In the genomic region with DNA sequence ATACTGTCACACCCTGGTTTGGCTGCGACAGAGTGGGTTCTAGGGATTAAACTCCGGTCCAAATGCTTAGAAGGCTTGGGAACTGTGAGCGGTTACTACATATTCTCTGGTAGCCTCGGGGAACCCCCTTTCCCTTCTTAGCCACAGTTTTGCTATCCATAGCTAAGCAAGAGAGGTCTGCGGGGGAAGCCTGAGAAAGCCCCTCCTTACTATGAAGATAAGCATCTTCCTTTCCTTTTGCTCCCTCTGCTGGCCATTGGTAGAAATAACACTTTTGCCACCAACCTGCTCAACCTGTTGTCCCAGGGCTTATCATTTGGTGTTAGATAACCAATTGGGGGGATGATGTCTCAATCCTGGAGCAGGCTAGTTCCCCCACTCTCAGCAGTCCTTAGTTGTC, we compare ENCODE assay signal across 9 mouse cellular contexts.
DNase-seq lines count a peak whose midpoint lies in the region; ATAC-seq and TF ChIP-seq lines count a peak whose summit lies in the region.
"Had no signal": no experiment of that assay in that cellular context is flagged by ENCODE, and none has a peak within 500 bp of the region (broad histone marks: within the 10 kb centered on the region; RNA-seq: fewer than 3 reads in every experiment).

No protein-coding gene starts in this region.

- TF ChIP-seq CTCF in thymus, adult 2 months (IDR thresholded peaks at IDR 0.05; ENCODE audit: borderline replicate concordance, control insufficient read depth, extremely low read depth, insufficient read depth, low read length, poor library complexity) = no peak

- WGBS in thymus, adult 2 months = 58% methylated on average over 5 of the region's 5 CpGs

- peak; percentile 83 for DNase-seq in heart, adult 11 months
- DNase-seq in heart, adult 9 months (ENCODE audit: low spot score in 2 of 2) = no peak
- peak; percentile 52 for DNase-seq in thymus, adult 2 months
- DNase-seq in thymus, adult 18-20 months = no peak
- DNase-seq in cerebellum, adult 9-10 months = peak; percentile 80
- peak; percentile 50 for DNase-seq in kidney, adult 9 months
- DNase-seq in thymus, postnatal 4 days = peak; percentile 49

- no peaks in the 10 kb centered on the region for H3K27me3 ChIP-seq in thymus, adult 2 months (ENCODE audit: control insufficient read depth, insufficient read depth, low read length)
- H3K27me3 ChIP-seq: limb, embryonic 13.5 days had no signal

- peak; percentile 57; the same call in 1 of the 2 replicates for ATAC-seq in megakaryocyte-erythroid progenitor cell, adult 5-6 weeks (replicated peaks; ENCODE audit: low FRiP score, low TSS enrichment, poor library complexity, severe bottlenecking)

- H3K36me3 ChIP-seq in thymus, adult 2 months (ENCODE audit: control insufficient read depth, insufficient read depth, low read length) = no peaks in the 10 kb centered on the region
- H3K36me3 ChIP-seq: limb, embryonic 13.5 days had no signal

- TF ChIP-seq POLR2A in thymus, adult 2 months (IDR thresholded peaks at IDR 0.05; ENCODE audit: control insufficient read depth, extremely low read depth, insufficient read depth, low read length, poor library complexity) = no peak

- no peak overlapping the region for H3K4me3 ChIP-seq in thymus, adult 2 months (ENCODE audit: control insufficient read depth, insufficient read depth, low read length)
- H3K4me3 ChIP-seq: limb, embryonic 13.5 days had no signal

- no peak overlapping the region for H3K27ac ChIP-seq in thymus, adult 2 months (ENCODE audit: control insufficient read depth, insufficient read depth, low read length)
- H3K27ac ChIP-seq: limb, embryonic 13.5 days had no signal

- 0 out of 2 replicates have a peak, but pooled peaks cover 2% of the 10 kb centered on the region for H3K4me1 ChIP-seq in thymus, adult 2 months (replicated peaks; ENCODE audit: control insufficient read depth, insufficient read depth, low read length)
- H3K4me1 ChIP-seq: limb, embryonic 13.5 days had no signal

Comparison
In these comparisons a context has a peak if more than half of its experiments do, and no peak if none do; other contexts are left out.
1. DNase-seq: peak in heart, adult 11 months (single experiment), thymus, adult 2 months (single experiment), cerebellum, adult 9-10 months (single experiment), kidney, adult 9 months (single experiment) and thymus, postnatal 4 days (single experiment); none in heart, adult 9 months (0 of 2) and thymus, adult 18-20 months (0 of 2).